Mouse (Mus musculus): ENCODE data around the gene Adgra1.

Adgra1 gene

DNA sequence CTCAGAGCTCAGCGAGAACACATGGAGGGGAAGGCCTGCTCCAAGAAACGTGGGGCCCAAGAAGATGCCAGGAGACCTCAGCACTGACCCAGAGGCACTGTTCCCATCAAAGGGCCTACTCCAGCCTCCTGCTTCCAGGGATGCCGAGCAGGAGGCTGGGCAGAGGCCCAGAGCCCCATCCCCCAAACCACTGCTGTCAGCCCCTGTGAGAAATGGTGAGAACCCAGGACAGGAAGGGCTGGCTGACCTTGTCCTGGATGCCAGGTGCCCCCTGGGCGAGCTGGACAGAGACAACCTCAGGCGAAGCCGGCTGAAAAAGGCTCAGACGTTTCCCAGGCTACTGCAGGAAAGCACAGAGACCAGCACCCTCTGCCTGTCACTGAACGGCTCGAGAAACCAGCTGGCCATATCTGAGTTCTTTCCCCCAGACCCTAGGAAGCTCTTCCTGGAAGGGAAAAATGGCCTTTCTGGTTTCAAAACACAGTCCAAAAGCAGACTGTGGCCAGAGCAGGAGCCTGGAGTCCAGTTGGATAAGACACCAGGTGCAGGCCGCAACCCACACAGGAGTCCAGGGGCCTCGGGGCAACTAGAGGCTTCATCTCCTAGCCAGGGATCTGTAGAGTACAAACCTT lies 76.3 kb downstream of the Adgra1 start:
- no peak for DNase-seq

GRCm38 (mm10) chr7:139914141-139915047 lies 80.4 kb downstream of the Adgra1 start:
- no peak for DNase-seq

DNA sequence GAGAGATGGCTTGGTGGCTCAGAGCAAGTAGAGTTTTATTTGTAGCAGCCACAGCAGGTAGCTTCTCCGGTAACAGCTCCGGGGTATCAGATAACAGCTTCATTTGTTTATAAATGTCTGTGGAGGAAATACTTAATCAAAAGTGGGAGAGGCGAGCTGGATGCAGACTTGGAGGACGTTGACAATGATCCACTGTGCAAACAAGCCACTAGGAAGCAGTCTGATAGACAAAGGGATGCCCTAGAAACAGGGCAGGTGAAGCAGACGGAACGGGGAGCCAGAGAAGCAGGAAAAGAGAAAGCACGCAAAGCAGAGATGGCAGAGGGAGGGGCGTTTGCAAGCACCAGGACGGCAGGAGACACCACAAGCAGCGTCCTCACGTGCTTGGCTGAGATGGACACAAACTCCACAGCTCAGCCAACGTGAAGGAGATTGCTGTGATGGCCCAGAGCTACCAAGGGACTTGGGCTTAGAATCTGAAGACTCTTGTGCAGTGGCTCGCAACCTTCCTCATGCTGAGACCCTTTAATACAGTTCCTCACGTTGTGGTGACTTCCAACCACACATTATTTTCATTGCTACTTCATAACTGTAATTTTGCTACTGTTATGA lies 81.8 kb downstream of the Adgra1 start:
- DNase-seq = no peak

GRCm38 (mm10) chr7:139916345-139916744 lies 82.4 kb downstream of the Adgra1 start:
- DNase-seq = no peak

- DNase-seq = no peak
These were observed 84.3 kb downstream of the Adgra1 start for GRCm38 (mm10) chr7:139918262-139918661.
